ENCODE assay signal across 12 mouse cellular contexts in genomic region chr14:27043416-27043815, GRCm38 (mm10). TPM values are rescaled to one million over a fixed set of nuclear protein-coding genes. Genes with fewer than 3 reads are reported as not detected.
DNase-seq lines count a peak whose midpoint lies in the region; ATAC-seq lines count a peak whose summit lies in the region.
"Had no signal": no experiment of that assay in that cellular context is flagged by ENCODE, and none has a peak within 500 bp of the region (broad histone marks: within the 10 kb centered on the region; RNA-seq: fewer than 3 reads in every experiment).

No protein-coding gene starts in this region.

- no peak overlapping the region for H3K9ac ChIP-seq in heart, embryonic 11.5 days (ENCODE audit: low read depth, low read length)
- H3K9ac ChIP-seq in midbrain, embryonic 12.5 days (replicated peaks): no peak overlapping the region
- no peak overlapping the region for H3K9ac ChIP-seq in midbrain, embryonic 13.5 days (replicated peaks)
- H3K9ac ChIP-seq in kidney, embryonic 15.5 days: no peak overlapping the region

- DNase-seq in heart, postnatal 36 days: no peak
- DNase-seq in right cerebral cortex, adult 18-20 months: no peak
- no peak for DNase-seq in ovary, postnatal 14 days (ENCODE audit: low spot score)
- no peak for DNase-seq in thymus, postnatal 14 days
- DNase-seq: cerebellum, adult 18-20 months; gastrocnemius, postnatal 10 days had no signal

- 0 out of 2 replicates have a peak overlapping the region, but pooled peaks have one; percentile 41 for H3K27ac ChIP-seq in heart, embryonic 11.5 days (ENCODE audit: low read depth, low read length)
- H3K27ac ChIP-seq in midbrain, embryonic 12.5 days (replicated peaks): 0 out of 2 replicates have a peak overlapping the region, but pooled peaks have one; percentile 52
- no peak overlapping the region for H3K27ac ChIP-seq in midbrain, embryonic 13.5 days
- H3K27ac ChIP-seq in kidney, embryonic 15.5 days: peak overlapping the region; percentile 80
- H3K27ac ChIP-seq: left cerebral cortex, adult 2 months had no signal

- WGBS in heart, embryonic 11.5 days (ENCODE audit: insufficient replicate concordance): 50% methylated on average over 5 of the region's 5 CpGs
- WGBS in midbrain, embryonic 12.5 days: 70% methylated on average over 5 of the region's 5 CpGs
- WGBS in midbrain, embryonic 13.5 days: 75% methylated on average over 5 of the region's 5 CpGs
- 41% methylated on average over 5 of the region's 5 CpGs for WGBS in kidney, embryonic 15.5 days

- intact Hi-C loops in heart, postnatal 36 days (cut with DNase I): loop anchor here (10.0 kb wide), 1 partner anchor 381 kb away; the partner anchor contains the start of gene Fam208a

- no peak overlapping the region for H3K4me2 ChIP-seq in heart, embryonic 11.5 days
- no peak overlapping the region for H3K4me2 ChIP-seq in midbrain, embryonic 12.5 days (replicated peaks)
- H3K4me2 ChIP-seq in midbrain, embryonic 13.5 days (replicated peaks): no peak overlapping the region
- peak overlapping the region; percentile 44; the same call in 1 of the 2 replicates for H3K4me2 ChIP-seq in kidney, embryonic 15.5 days

- no peaks in the 10 kb centered on the region for H3K36me3 ChIP-seq in heart, embryonic 11.5 days (ENCODE audit: control insufficient read depth, insufficient read depth, low read length)
- H3K36me3 ChIP-seq in midbrain, embryonic 12.5 days: no peaks in the 10 kb centered on the region
- no peaks in the 10 kb centered on the region for H3K36me3 ChIP-seq in midbrain, embryonic 13.5 days
- no peaks in the 10 kb centered on the region for H3K36me3 ChIP-seq in kidney, embryonic 15.5 days

- no peaks in the 10 kb centered on the region; the same call in 1 of the 2 replicates for H3K27me3 ChIP-seq in heart, embryonic 11.5 days (ENCODE audit: control insufficient read depth, insufficient read depth, low read length)
- peaks cover 74% of the 10 kb centered on the region for H3K27me3 ChIP-seq in midbrain, embryonic 12.5 days
- H3K27me3 ChIP-seq in midbrain, embryonic 13.5 days: peaks cover 54% of the 10 kb centered on the region
- peaks cover 3% of the 10 kb centered on the region; the same call in 1 of the 2 replicates for H3K27me3 ChIP-seq in kidney, embryonic 15.5 days

- ATAC-seq in heart, embryonic 11.5 days (replicated peaks; ENCODE audit: insufficient number of reproducible peaks, low FRiP score, low TSS enrichment): no peak
- ATAC-seq in midbrain, embryonic 12.5 days (ENCODE audit: low FRiP score, low read depth): no peak
- no peak for ATAC-seq in midbrain, embryonic 13.5 days
- no peak for ATAC-seq in kidney, embryonic 15.5 days (replicated peaks; ENCODE audit: low FRiP score)

- H3K9me3 ChIP-seq in heart, embryonic 11.5 days (replicated peaks; ENCODE audit: control insufficient read depth, low read length): no peaks in the 10 kb centered on the region
- no peaks in the 10 kb centered on the region for H3K9me3 ChIP-seq in midbrain, embryonic 12.5 days
- no peaks in the 10 kb centered on the region for H3K9me3 ChIP-seq in midbrain, embryonic 13.5 days
- H3K9me3 ChIP-seq in kidney, embryonic 15.5 days (replicated peaks): no peaks in the 10 kb centered on the region

- H3K4me1 ChIP-seq in heart, embryonic 11.5 days (ENCODE audit: control insufficient read depth, insufficient read depth, low read length): peaks cover 26% of the 10 kb centered on the region
- peaks cover 40% of the 10 kb centered on the region for H3K4me1 ChIP-seq in midbrain, embryonic 12.5 days
- H3K4me1 ChIP-seq in midbrain, embryonic 13.5 days (replicated peaks): peaks cover 38% of the 10 kb centered on the region
- H3K4me1 ChIP-seq in kidney, embryonic 15.5 days: peaks cover 81% of the 10 kb centered on the region

- H3K4me3 ChIP-seq in heart, embryonic 11.5 days (ENCODE audit: low read depth, low read length): no peak overlapping the region
- no peak overlapping the region for H3K4me3 ChIP-seq in midbrain, embryonic 12.5 days
- no peak overlapping the region for H3K4me3 ChIP-seq in midbrain, embryonic 13.5 days (replicated peaks)
- no peak overlapping the region for H3K4me3 ChIP-seq in kidney, embryonic 15.5 days (replicated peaks)
- H3K4me3 ChIP-seq: left cerebral cortex, adult 2 months; myocyte had no signal

RNA-seq across cellular contexts. Expression of gene Il17rd, which starts 4.7 kb away (rescaled TPM):
- polyA plus RNA-seq in heart, embryonic 11.5 days (2014; fragmentation: Nextera tagmentation; extraction: Ambion mirVana): 1.5 and 2.1 TPM in 2 replicates
- 1 to 10 TPM; 4.8 to 5.1 TPM for total RNA-seq in heart, postnatal 36 days (2021)
- polyA plus RNA-seq in midbrain, embryonic 12.5 days (2016; fragmentation: Nextera tagmentation; extraction: Ambion mirVana): 4.6 and 4.8 TPM in 2 replicates
- polyA plus RNA-seq in midbrain, embryonic 13.5 days (2015; fragmentation: Nextera tagmentation; extraction: Ambion mirVana): 2.5 and 2.8 TPM in 2 replicates
- 5.9 and 6.2 TPM in 2 replicates for polyA plus RNA-seq in kidney, embryonic 15.5 days (2015; fragmentation: Nextera tagmentation; extraction: Ambion mirVana)

RNA-seq across cellular contexts. Expression of gene Hesx1, which starts 49.2 kb away (rescaled TPM):
- polyA plus RNA-seq in heart, embryonic 11.5 days (2014; fragmentation: Nextera tagmentation; extraction: Ambion mirVana): 0.76 and 1.7 TPM in 2 replicates
- not detected for total RNA-seq in heart, postnatal 36 days (2021)
- not detected in 2 replicates for polyA plus RNA-seq in midbrain, embryonic 12.5 days (2016; fragmentation: Nextera tagmentation; extraction: Ambion mirVana)
- not detected in 2 replicates for polyA plus RNA-seq in midbrain, embryonic 13.5 days (2015; fragmentation: Nextera tagmentation; extraction: Ambion mirVana)
- polyA plus RNA-seq in kidney, embryonic 15.5 days (2015; fragmentation: Nextera tagmentation; extraction: Ambion mirVana): 1.1 and 1.4 TPM in 2 replicates
- total RNA-seq: gastrocnemius, postnatal 10 days; left cerebral cortex, adult 2 months had no signal
- polyA plus RNA-seq: myocyte had no signal
